Mouse (Mus musculus): ENCODE data around the gene Pdzd8. TPM values are rescaled to one million over a fixed set of nuclear protein-coding genes. Genes with fewer than 3 reads are reported as not detected.

Pdzd8 gene
- total RNA-seq (2021), result 10 to 100 TPM; 24.6 to 26.7 TPM
- long read RNA-seq, experiment 1, full-length matches to known transcripts, result 14 of 18 reads
- long read RNA-seq, experiment 1, partial matches to known transcripts, result 0 of 18 reads
- long read RNA-seq, experiment 1, other reads (novel, unspliced or antisense), result 4 of 18 reads
- long read RNA-seq, experiment 2, full-length matches to known transcripts, result 26 of 32 reads
- long read RNA-seq, experiment 2, partial matches to known transcripts, result 3 of 32 reads
- long read RNA-seq, experiment 2, other reads (novel, unspliced or antisense), result 3 of 32 reads

GRCm38 (mm10) chr19:59345658-59346283 is at the start of gene Pdzd8:
Pdzd8 (minus strand) TSS chr19:59345780.
- DNase-seq (ENCODE audit: low spot score in 2 of 2), result peak; percentile 83 to 90

- DNase-seq (ENCODE audit: low spot score in 2 of 2), result no peak
Observed at GRCm38 (mm10) chr19:59393777-59394441, 48.3 kb upstream of the Pdzd8 start.

GRCm38 (mm10) chr19:59388847-59389606 is 43.4 kb upstream of the Pdzd8 start:
- DNase-seq (ENCODE audit: low spot score in 2 of 2), result peak; percentile 26 to 63

- DNase-seq (ENCODE audit: low spot score in 2 of 2), result no peak
Observed at GRCm38 (mm10) chr19:59388399-59388798, 42.8 kb upstream of the Pdzd8 start.

GRCm38 (mm10) chr19:59387178-59387577 is 41.6 kb upstream of the Pdzd8 start:
- no peak for DNase-seq (ENCODE audit: low spot score in 2 of 2)

GRCm38 (mm10) chr19:59384582-59385495 is 39.3 kb upstream of the Pdzd8 start:
- DNase-seq (ENCODE audit: low spot score in 2 of 2), result no peak

DNA sequence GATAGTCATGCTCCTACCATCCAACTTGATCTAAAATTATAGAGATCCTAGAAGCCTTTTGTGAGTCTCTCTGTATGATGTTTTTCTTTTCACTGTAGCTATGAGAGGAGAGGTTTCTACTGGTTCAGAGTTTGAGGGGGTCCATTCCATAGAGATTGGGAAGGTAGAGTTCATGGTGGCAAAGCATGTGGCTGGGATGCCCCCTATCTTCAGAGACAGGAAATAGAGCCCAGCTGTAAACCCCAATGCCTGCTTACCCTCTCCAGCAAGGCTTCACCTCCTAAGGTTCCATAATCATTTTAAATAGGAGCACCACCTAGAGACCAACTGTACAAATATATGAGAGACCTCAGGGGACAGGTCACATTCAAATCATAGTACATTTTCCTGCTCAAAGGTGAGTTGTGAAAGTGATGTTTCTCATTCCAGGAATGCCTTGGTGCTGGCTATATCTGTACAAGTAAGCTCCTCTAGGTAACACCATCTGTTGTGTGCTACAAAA is 36.9 kb upstream of the Pdzd8 start:
- DNase-seq (ENCODE audit: low spot score in 2 of 2), result no peak

GRCm38 (mm10) chr19:59379995-59380394 is 34.4 kb upstream of the Pdzd8 start:
- DNase-seq (ENCODE audit: low spot score in 2 of 2), result no peak

- DNase-seq (ENCODE audit: low spot score in 2 of 2), result no peak
Observed at GRCm38 (mm10) chr19:59376481-59376880, 30.9 kb upstream of the Pdzd8 start.

GRCm38 (mm10) chr19:59374940-59375339 is 29.4 kb upstream of the Pdzd8 start:
- DNase-seq (ENCODE audit: low spot score in 2 of 2), result no peak

DNA sequence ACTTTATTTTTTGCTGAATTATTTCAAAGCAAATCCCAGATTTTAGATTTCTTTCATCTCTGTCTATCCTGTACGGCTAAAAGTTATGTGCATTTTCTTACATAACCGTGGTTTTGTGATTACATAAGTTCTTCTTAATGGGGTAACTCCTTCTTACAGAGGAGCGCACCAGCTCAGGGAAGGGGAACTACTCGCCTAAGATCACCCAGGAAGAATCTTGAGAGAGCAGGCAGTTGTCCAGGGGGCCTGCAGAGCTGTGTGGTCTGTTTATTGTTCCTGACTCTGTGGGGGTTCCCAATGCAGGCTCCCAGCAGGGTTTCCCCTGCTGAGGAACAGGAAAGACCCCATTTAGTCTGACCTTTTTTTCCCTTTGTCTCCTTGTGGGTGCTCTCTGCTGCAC is 27.3 kb upstream of the Pdzd8 start:
- no peak for DNase-seq (ENCODE audit: low spot score in 2 of 2)

DNA sequence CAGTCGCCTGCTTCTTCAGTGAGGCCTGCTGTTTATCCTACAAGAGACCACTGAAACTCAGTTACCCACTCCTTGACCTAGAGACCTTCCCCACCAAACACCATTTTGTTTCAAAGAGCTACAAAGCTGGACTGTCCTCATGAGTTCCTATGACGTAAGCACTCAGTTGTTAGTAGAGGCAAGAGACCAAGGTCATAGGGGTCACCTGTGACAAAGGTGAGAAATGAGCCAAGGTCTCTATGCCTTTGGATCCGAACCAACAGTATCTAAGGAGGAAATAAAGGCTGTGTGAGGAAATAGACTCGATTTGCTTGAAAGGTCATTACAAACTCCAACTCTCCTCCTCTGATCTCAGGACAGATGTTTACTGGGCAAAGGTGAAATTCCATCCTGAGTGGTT is 25.4 kb upstream of the Pdzd8 start:
- DNase-seq (ENCODE audit: low spot score in 2 of 2), result no peak

- no peak for DNase-seq (ENCODE audit: low spot score in 2 of 2)
Observed at GRCm38 (mm10) chr19:59367892-59368291, 22.3 kb upstream of the Pdzd8 start.

GRCm38 (mm10) chr19:59366724-59367123 is 21.1 kb upstream of the Pdzd8 start:
- no peak for DNase-seq (ENCODE audit: low spot score in 2 of 2)

- DNase-seq (ENCODE audit: low spot score in 2 of 2), result no peak
Observed at GRCm38 (mm10) chr19:59363666-59364065, 18.1 kb upstream of the Pdzd8 start.

DNA sequence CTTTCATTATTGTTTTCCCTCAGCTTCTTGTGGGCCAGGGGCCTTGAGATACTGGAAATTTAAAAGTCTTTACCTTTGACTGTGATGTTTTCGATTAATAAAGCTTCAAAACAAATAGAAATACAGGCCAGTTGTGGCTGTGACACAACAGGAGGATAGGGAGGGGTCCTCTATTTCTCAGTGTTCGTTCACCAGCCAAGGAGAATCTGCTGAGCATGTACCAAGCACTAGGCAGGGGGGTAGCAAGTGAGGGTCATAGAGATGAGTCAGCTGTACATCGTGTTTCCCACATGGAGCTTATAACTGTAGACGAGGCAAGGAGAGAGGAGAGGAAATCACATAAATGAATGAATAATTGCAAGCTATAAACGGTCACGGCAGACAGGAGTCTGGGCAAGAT is 17.1 kb upstream of the Pdzd8 start:
- no peak for DNase-seq (ENCODE audit: low spot score in 2 of 2)

GRCm38 (mm10) chr19:59360486-59360896 is 14.9 kb upstream of the Pdzd8 start:
- DNase-seq (ENCODE audit: low spot score in 2 of 2), result no peak

DNA sequence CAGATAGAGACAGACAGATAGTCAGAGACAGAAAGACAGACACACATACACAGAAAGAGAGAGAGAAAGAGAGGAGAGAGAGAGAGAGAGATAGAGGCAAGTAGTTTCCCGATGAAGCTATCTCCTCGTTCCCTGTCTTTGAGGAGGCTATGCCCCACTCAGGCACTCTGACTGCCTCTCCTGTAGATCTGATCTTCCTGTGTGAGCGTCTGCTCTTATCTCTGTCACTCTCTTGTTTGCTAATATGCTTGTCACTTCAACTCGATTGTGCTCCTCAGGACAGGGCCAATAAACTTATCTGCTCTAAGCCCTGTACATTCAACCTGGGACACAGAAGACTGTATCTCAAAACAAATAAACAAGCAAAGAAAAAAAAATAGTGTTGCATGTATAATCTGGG is 13.6 kb upstream of the Pdzd8 start:
- no peak for DNase-seq (ENCODE audit: low spot score in 2 of 2)

- no peak for DNase-seq (ENCODE audit: low spot score in 2 of 2)
Observed at GRCm38 (mm10) chr19:59357878-59358277, 12.3 kb upstream of the Pdzd8 start.

- DNase-seq (ENCODE audit: low spot score in 2 of 2), result no peak
Observed at GRCm38 (mm10) chr19:59356843-59357595, 11.4 kb upstream of the Pdzd8 start.
